Mouse (Mus musculus): ENCODE data around the gene Anapc11. TPM values are rescaled to one million over a fixed set of nuclear protein-coding genes. Genes with fewer than 3 reads are reported as not detected.

Anapc11 gene
- polyA plus RNA-seq, 1 experiment from 2014 or later, result 244 TPM

GRCm38 (mm10) chr11:120572417-120572751 lies 25.8 kb upstream of the Anapc11 start:
- ATAC-seq (replicated peaks; ENCODE audit: low FRiP score, low TSS enrichment, low read depth) (peak; percentile 38), DNase-seq (ENCODE audit: low spot score) (no peak)
- H3K4me3 ChIP-seq (ENCODE audit: low read depth, low read length), result peak overlapping the region; percentile 98
- H3K9me3 ChIP-seq (ENCODE audit: control insufficient read depth, low read length), result no peaks in the 10 kb centered on the region
- peaks cover 42% of the 10 kb centered on the region for H3K36me3 ChIP-seq (ENCODE audit: control insufficient read depth, insufficient read depth, low read length)
- no peaks in the 10 kb centered on the region for H3K27me3 ChIP-seq (replicated peaks; ENCODE audit: control insufficient read depth, insufficient read depth, low read length)
- H3K9ac ChIP-seq (ENCODE audit: low read length), result peak overlapping the region; percentile 94
- 0% methylated on average over 23 of the region's 24 CpGs for WGBS
- H3K27ac ChIP-seq (ENCODE audit: low read depth), result peak overlapping the region; percentile 95
- peak overlapping the region; percentile 81 for H3K4me2 ChIP-seq (ENCODE audit: low read length)
- H3K4me1 ChIP-seq (replicated peaks; ENCODE audit: control insufficient read depth, insufficient read depth, low read length), result peaks cover 15% of the 10 kb centered on the region

DNA sequence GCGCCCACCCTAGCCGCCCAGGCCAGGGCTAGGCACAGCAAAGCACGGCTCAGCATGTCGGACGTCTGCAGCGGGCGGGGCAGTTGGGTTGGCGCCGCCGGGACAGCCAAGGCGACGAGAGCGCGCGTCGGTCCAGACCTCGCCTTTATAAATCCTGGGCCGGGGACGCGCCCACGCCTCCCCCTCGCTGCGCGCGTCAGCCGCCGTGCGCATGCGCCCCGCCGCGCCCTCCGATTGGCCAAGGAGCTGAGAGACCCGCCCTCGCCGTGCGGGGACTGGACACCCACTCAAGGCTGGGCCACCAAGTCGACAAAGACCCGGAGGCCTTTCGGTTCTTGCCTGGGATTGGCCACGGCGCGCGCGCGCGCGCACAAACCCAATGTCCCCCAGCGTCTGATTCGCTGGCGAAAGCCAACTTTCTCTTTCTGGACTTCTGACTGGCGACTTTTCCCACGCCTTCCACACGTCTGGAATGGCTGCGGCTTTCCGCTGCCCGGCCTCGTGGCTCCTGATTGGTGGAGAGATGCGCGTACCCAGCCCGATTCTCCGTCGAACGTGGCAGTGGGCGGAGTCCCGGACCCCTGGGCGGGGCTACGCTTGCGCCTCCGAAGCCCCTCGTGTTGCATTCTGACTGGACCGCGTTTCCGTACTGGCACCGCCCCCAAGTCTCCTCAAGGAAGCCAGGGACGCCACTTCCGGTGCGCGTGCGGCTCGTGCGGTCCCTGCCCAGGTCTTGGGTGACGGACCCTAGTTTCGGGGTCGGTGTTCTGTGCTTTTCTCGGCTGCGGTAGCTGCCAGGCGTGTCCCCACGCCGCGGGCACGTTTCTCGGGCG lies 25.3 kb upstream of the Anapc11 start, which contains the start of gene P4hb:
TSS of gene P4hb (minus strand) at position 502 of the 833 bp plus-strand sequence.
- ATAC-seq (replicated peaks; ENCODE audit: low FRiP score, low TSS enrichment, low read depth) (peak; percentile 96), DNase-seq (ENCODE audit: low spot score) (peak; percentile 99)
- WGBS, result under 1% methylated on average over 94 of the region's 94 CpGs
- H3K27ac ChIP-seq (ENCODE audit: low read depth), result peak within 1 kb of the TSS; percentile 95
- H3K27me3 ChIP-seq (replicated peaks; ENCODE audit: control insufficient read depth, insufficient read depth, low read length), result no peaks in the 10 kb centered on the region
- H3K9ac ChIP-seq (ENCODE audit: low read length), result peak within 1 kb of the TSS; percentile 94
- H3K9me3 ChIP-seq (ENCODE audit: control insufficient read depth, low read length), result no peaks in the 10 kb centered on the region
- peak within 1 kb of the TSS; percentile 85 for H3K4me2 ChIP-seq (ENCODE audit: low read length)
- H3K4me3 ChIP-seq (ENCODE audit: low read depth, low read length), result peak within 1 kb of the TSS; percentile 98
- peaks cover 15% of the 10 kb centered on the region for H3K4me1 ChIP-seq (replicated peaks; ENCODE audit: control insufficient read depth, insufficient read depth, low read length)
- H3K36me3 ChIP-seq (ENCODE audit: control insufficient read depth, insufficient read depth, low read length), result peaks cover 42% of the 10 kb centered on the region

DNA sequence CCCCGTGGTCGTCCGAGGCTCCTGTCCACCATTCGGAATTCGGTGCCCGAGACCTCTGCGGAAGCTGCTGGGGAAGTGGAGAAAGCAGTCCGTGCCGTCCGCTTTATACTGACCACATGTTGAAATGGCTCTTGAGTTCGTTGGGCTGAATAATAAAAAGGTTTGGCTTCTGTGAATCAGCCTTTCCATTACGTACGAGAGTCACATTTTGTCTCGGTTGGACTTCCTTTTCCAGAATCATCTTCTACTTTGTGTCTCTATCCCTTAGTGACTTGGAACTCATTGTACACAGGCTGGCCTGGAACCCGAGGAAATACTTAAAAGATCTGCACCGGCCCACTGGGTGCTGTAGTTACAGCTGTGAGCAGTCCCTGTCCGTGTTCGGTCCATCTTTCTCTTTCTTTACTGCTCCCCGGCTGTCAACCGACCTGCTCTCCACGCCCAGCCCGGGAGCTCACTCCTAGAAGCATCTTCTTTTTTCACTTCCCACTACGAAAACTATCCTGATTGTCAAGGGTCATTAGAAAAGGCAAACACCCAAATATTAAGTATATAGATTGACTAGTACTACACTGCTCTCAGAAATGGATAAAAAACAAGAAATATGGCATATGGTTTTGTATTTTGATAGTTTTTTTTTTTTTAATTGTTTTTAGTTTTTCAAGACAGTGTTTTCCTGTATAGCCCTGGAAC lies 24.5 kb upstream of the Anapc11 start:
- Histone ChIP-seq H3K4me2 (ENCODE audit: low read length) (peak overlapping the region; percentile 85), H3K36me3 (ENCODE audit: control insufficient read depth, insufficient read depth, low read length) (peaks cover 42% of the 10 kb centered on the region), H3K9ac (ENCODE audit: low read length) (peak overlapping the region; percentile 94), H3K27ac (ENCODE audit: low read depth) (peak overlapping the region; percentile 95), H3K9me3 (ENCODE audit: control insufficient read depth, low read length) (no peaks in the 10 kb centered on the region), H3K4me1 (replicated peaks; ENCODE audit: control insufficient read depth, insufficient read depth, low read length) (peaks cover 15% of the 10 kb centered on the region), H3K27me3 (replicated peaks; ENCODE audit: control insufficient read depth, insufficient read depth, low read length) (no peaks in the 10 kb centered on the region), H3K4me3 (ENCODE audit: low read depth, low read length) (peak overlapping the region; percentile 98)
- ATAC-seq (replicated peaks; ENCODE audit: low FRiP score, low TSS enrichment, low read depth) (no peak), DNase-seq (ENCODE audit: low spot score) (no peak)
- WGBS, result under 1% methylated on average over 23 of the region's 23 CpGs

- ATAC-seq (replicated peaks; ENCODE audit: low FRiP score, low TSS enrichment, low read depth) (no peak), DNase-seq (ENCODE audit: low spot score) (no peak)
- Histone ChIP-seq H3K4me1 (replicated peaks; ENCODE audit: control insufficient read depth, insufficient read depth, low read length) (peaks cover 16% of the 10 kb centered on the region), H3K4me2 (ENCODE audit: low read length) (peak overlapping the region; percentile 85), H3K9me3 (ENCODE audit: control insufficient read depth, low read length) (no peaks in the 10 kb centered on the region), H3K4me3 (ENCODE audit: low read depth, low read length) (peak overlapping the region; percentile 98), H3K36me3 (ENCODE audit: control insufficient read depth, insufficient read depth, low read length) (peaks cover 45% of the 10 kb centered on the region), H3K9ac (ENCODE audit: low read length) (peak overlapping the region; percentile 94), H3K27me3 (replicated peaks; ENCODE audit: control insufficient read depth, insufficient read depth, low read length) (no peaks in the 10 kb centered on the region), H3K27ac (ENCODE audit: low read depth) (peak overlapping the region; percentile 95; the same call in 1 of the 2 replicates)
- 44% methylated on average over 5 of the region's 5 CpGs for WGBS
Observed at GRCm38 (mm10) chr11:120574278-120574600, 24.0 kb upstream of the Anapc11 start.

DNA sequence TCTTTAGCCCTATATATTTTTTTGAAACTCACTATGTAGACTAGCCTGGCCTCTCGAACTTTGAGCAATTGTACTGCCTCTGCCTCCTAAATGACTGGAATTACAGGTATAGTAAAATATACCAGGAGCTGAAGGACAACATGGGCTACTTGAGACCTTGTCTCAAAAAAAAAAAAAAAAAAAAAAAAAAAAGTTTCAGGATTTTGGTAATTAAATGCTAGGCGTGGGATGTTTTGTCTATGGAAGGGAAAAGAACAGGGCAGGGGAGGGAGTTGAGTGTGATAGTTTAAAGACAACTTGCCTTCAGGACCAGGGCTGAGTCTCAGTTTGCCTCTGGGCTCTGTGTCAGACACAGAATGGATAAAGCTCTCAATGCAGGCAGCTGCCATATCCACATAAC lies 23.2 kb upstream of the Anapc11 start:
- Histone ChIP-seq H3K9ac (ENCODE audit: low read length) (no peak overlapping the region), H3K4me1 (replicated peaks; ENCODE audit: control insufficient read depth, insufficient read depth, low read length) (peaks cover 24% of the 10 kb centered on the region), H3K4me3 (ENCODE audit: low read depth, low read length) (no peak overlapping the region), H3K9me3 (ENCODE audit: control insufficient read depth, low read length) (no peaks in the 10 kb centered on the region), H3K27ac (ENCODE audit: low read depth) (no peak overlapping the region), H3K36me3 (ENCODE audit: control insufficient read depth, insufficient read depth, low read length) (peaks cover 49% of the 10 kb centered on the region), H3K27me3 (replicated peaks; ENCODE audit: control insufficient read depth, insufficient read depth, low read length) (no peaks in the 10 kb centered on the region), H3K4me2 (ENCODE audit: low read length) (no peak overlapping the region)
- 85% methylated on average over 2 of the region's 2 CpGs for WGBS
- DNase-seq (ENCODE audit: low spot score), result no peak
- no peak for ATAC-seq (replicated peaks; ENCODE audit: low FRiP score, low TSS enrichment, low read depth)

GRCm38 (mm10) chr11:120575940-120576339 lies 22.3 kb upstream of the Anapc11 start:
- Histone ChIP-seq H3K4me3 (ENCODE audit: low read depth, low read length) (no peak overlapping the region), H3K9ac (ENCODE audit: low read length) (no peak overlapping the region), H3K4me2 (ENCODE audit: low read length) (no peak overlapping the region), H3K9me3 (ENCODE audit: control insufficient read depth, low read length) (no peaks in the 10 kb centered on the region), H3K36me3 (ENCODE audit: control insufficient read depth, insufficient read depth, low read length) (peaks cover 41% of the 10 kb centered on the region), H3K27ac (ENCODE audit: low read depth) (no peak overlapping the region), H3K4me1 (replicated peaks; ENCODE audit: control insufficient read depth, insufficient read depth, low read length) (peaks cover 27% of the 10 kb centered on the region), H3K27me3 (replicated peaks; ENCODE audit: control insufficient read depth, insufficient read depth, low read length) (no peaks in the 10 kb centered on the region)
- ATAC-seq (replicated peaks; ENCODE audit: low FRiP score, low TSS enrichment, low read depth) (no peak), DNase-seq (ENCODE audit: low spot score) (no peak)

DNA sequence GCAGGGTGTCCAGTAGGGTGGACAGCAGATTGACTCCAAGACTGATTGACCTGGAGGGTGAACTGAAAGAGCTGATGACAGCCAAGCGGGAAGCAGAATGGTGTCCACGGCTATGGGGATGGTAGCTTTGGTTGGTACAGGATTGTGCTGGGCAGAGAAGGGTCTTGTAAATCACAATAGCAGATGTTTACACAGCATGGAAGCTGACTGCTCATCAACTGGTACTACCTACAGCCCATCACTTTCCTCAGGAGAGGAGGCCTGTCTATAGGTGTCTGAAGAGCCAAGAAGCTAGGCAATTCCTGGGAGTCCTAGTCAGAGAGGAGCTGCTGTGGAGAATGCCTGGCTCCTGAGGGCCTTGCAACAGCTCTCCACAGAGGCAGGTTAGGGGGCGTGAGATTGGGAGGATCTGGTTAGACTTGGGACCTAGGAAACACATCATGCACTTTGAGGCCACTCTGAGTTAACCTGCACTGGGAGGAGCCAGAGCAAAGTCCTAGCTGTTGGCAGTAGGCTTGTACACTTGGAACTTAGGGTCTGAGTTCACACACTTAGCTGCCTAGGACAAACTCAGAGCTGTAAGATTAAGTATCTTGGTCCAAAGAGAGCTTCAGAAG lies 21.7 kb upstream of the Anapc11 start:
- DNase-seq (ENCODE audit: low spot score) (no peak), ATAC-seq (replicated peaks; ENCODE audit: low FRiP score, low TSS enrichment, low read depth) (no peak)
- Histone ChIP-seq H3K4me2 (ENCODE audit: low read length) (no peak overlapping the region), H3K9ac (ENCODE audit: low read length) (no peak overlapping the region), H3K27me3 (replicated peaks; ENCODE audit: control insufficient read depth, insufficient read depth, low read length) (no peaks in the 10 kb centered on the region), H3K4me1 (replicated peaks; ENCODE audit: control insufficient read depth, insufficient read depth, low read length) (peaks cover 22% of the 10 kb centered on the region), H3K27ac (ENCODE audit: low read depth) (no peak overlapping the region), H3K36me3 (ENCODE audit: control insufficient read depth, insufficient read depth, low read length) (peaks cover 36% of the 10 kb centered on the region), H3K4me3 (ENCODE audit: low read depth, low read length) (no peak overlapping the region), H3K9me3 (ENCODE audit: control insufficient read depth, low read length) (no peaks in the 10 kb centered on the region)
- WGBS, result 76% methylated on average over 3 of the region's 3 CpGs

GRCm38 (mm10) chr11:120577211-120578023 lies 20.8 kb upstream of the Anapc11 start:
- Histone ChIP-seq H3K9ac (ENCODE audit: low read length) (no peak overlapping the region), H3K4me3 (ENCODE audit: low read depth, low read length) (no peak overlapping the region), H3K27ac (ENCODE audit: low read depth) (0 out of 2 replicates have a peak overlapping the region, but pooled peaks have one; percentile 10), H3K9me3 (ENCODE audit: control insufficient read depth, low read length) (no peaks in the 10 kb centered on the region), H3K4me1 (replicated peaks; ENCODE audit: control insufficient read depth, insufficient read depth, low read length) (peaks cover 25% of the 10 kb centered on the region), H3K4me2 (ENCODE audit: low read length) (no peak overlapping the region), H3K36me3 (ENCODE audit: control insufficient read depth, insufficient read depth, low read length) (peaks cover 35% of the 10 kb centered on the region), H3K27me3 (replicated peaks; ENCODE audit: control insufficient read depth, insufficient read depth, low read length) (no peaks in the 10 kb centered on the region)
- WGBS, result 85% methylated on average over 7 of the region's 7 CpGs
- DNase-seq (ENCODE audit: low spot score) (no peak), ATAC-seq (replicated peaks; ENCODE audit: low FRiP score, low TSS enrichment, low read depth) (no peak)

Measured in intestine, embryonic 14.5 days (tissue).